Mouse (Mus musculus): ENCODE data around the gene Fbl. TPM values are rescaled to one million over a fixed set of nuclear protein-coding genes. Genes with fewer than 3 reads are reported as not detected.
"Not testable (repeated sequence)": the region's sequence is repeated elsewhere in the genome, so short reads cannot be mapped to it uniquely, and the experiment has no call there.

Fbl gene
- polyA plus RNA-seq, 1 experiment from 2014 or later, result 114 TPM

- H3K27me3 ChIP-seq; H3K9ac ChIP-seq; H3K4me1 ChIP-seq; H3K27ac ChIP-seq (replicated peaks); H3K4me2 ChIP-seq (replicated peaks); H3K36me3 ChIP-seq; ATAC-seq (ENCODE audit: insufficient number of reproducible peaks, low FRiP score, low TSS enrichment, low read depth); H3K9me3 ChIP-seq (replicated peaks); H3K4me3 ChIP-seq (replicated peaks): not testable (repeated sequence)
- 85% methylated on average over 20 of the region's 20 CpGs for WGBS
Observed at GRCm38 (mm10) chr7:28218951-28219740, 49.6 kb downstream of the Fbl start.

- H3K4me1 ChIP-seq; H3K9me3 ChIP-seq (replicated peaks); H3K4me3 ChIP-seq (replicated peaks); H3K27ac ChIP-seq (replicated peaks); H3K36me3 ChIP-seq; H3K9ac ChIP-seq; H3K27me3 ChIP-seq; ATAC-seq (ENCODE audit: insufficient number of reproducible peaks, low FRiP score, low TSS enrichment, low read depth); H3K4me2 ChIP-seq (replicated peaks): not testable (repeated sequence)
- 82% methylated on average over 4 of the region's 4 CpGs for WGBS
Observed at GRCm38 (mm10) chr7:28226836-28227235, 57.3 kb downstream of the Fbl start.

GRCm38 (mm10) chr7:28227421-28227820 is 57.9 kb downstream of the Fbl start:
- H3K27ac ChIP-seq (replicated peaks); H3K4me2 ChIP-seq (replicated peaks); H3K4me3 ChIP-seq (replicated peaks); H3K9me3 ChIP-seq (replicated peaks); ATAC-seq (ENCODE audit: insufficient number of reproducible peaks, low FRiP score, low TSS enrichment, low read depth); H3K9ac ChIP-seq; H3K27me3 ChIP-seq; H3K36me3 ChIP-seq; H3K4me1 ChIP-seq: not testable (repeated sequence)
- 83% methylated on average over 4 of the region's 4 CpGs for WGBS

Other genes starting within 250 kb of the Fbl start
- 7.5 and 8.1 TPM in 2 replicates for gene Zfp974, start 240.2 kb upstream of the Fbl start, polyA plus RNA-seq (2015; fragmentation: Nextera tagmentation; extraction: Ambion mirVana)
- 17.6 and 20.9 TPM in 2 replicates for gene Zfp780b, start 190.5 kb upstream of the Fbl start, polyA plus RNA-seq (2015; fragmentation: Nextera tagmentation; extraction: Ambion mirVana)
- 3.3 and 3.4 TPM in 2 replicates for gene Zfp850, start 155.6 kb upstream of the Fbl start, polyA plus RNA-seq (2015; fragmentation: Nextera tagmentation; extraction: Ambion mirVana)
- 288 and 301 TPM in 2 replicates for gene Psmc4, start 119.6 kb upstream of the Fbl start, polyA plus RNA-seq (2015; fragmentation: Nextera tagmentation; extraction: Ambion mirVana)
- 0.49 and 0.69 TPM in 2 replicates for gene Fcgbp, start 98.5 kb upstream of the Fbl start, polyA plus RNA-seq (2015; fragmentation: Nextera tagmentation; extraction: Ambion mirVana)
- gene 9530053A07Rik, start 40.2 kb upstream of the Fbl start, polyA plus RNA-seq (2015; fragmentation: Nextera tagmentation; extraction: Ambion mirVana), result 0.03 and 0.05 TPM in 2 replicates
- gene Dyrk1b, start 9.8 kb downstream of the Fbl start, polyA plus RNA-seq (2015; fragmentation: Nextera tagmentation; extraction: Ambion mirVana), result 14.9 and 15.2 TPM in 2 replicates
- gene Eid2, start 98.2 kb downstream of the Fbl start, polyA plus RNA-seq (2015; fragmentation: Nextera tagmentation; extraction: Ambion mirVana), result 3.8 and 5.5 TPM in 2 replicates
- gene Eid2b, start 108.0 kb downstream of the Fbl start, polyA plus RNA-seq (2015; fragmentation: Nextera tagmentation; extraction: Ambion mirVana), result 13.6 and 15.5 TPM in 2 replicates
- gene Selenov, start 121.5 kb downstream of the Fbl start, polyA plus RNA-seq (2015; fragmentation: Nextera tagmentation; extraction: Ambion mirVana), result 0.13 and 0.30 TPM in 2 replicates
- 2.0 and 2.4 TPM in 2 replicates for gene Dll3, start 132.5 kb downstream of the Fbl start, polyA plus RNA-seq (2015; fragmentation: Nextera tagmentation; extraction: Ambion mirVana)
- gene Timm50, start 142.4 kb downstream of the Fbl start, polyA plus RNA-seq (2015; fragmentation: Nextera tagmentation; extraction: Ambion mirVana), result 125 and 128 TPM in 2 replicates
- 93.3 and 98.8 TPM in 2 replicates for gene Supt5, start 169.0 kb downstream of the Fbl start, polyA plus RNA-seq (2015; fragmentation: Nextera tagmentation; extraction: Ambion mirVana)
- gene Rps16, start 180.9 kb downstream of the Fbl start, polyA plus RNA-seq (2015; fragmentation: Nextera tagmentation; extraction: Ambion mirVana), result 1,000 and 1,004 TPM in 2 replicates
- gene Plekhg2, start 202.9 kb downstream of the Fbl start, polyA plus RNA-seq (2015; fragmentation: Nextera tagmentation; extraction: Ambion mirVana), result 66.8 and 76.1 TPM in 2 replicates
- 20.2 and 23.5 TPM in 2 replicates for gene Zfp36, start 210.5 kb downstream of the Fbl start, polyA plus RNA-seq (2015; fragmentation: Nextera tagmentation; extraction: Ambion mirVana)
- 47.7 and 52.1 TPM in 2 replicates for gene Med29, start 223.0 kb downstream of the Fbl start, polyA plus RNA-seq (2015; fragmentation: Nextera tagmentation; extraction: Ambion mirVana)
- 78.9 and 84.9 TPM in 2 replicates for gene Paf1, start 223.2 kb downstream of the Fbl start, polyA plus RNA-seq (2015; fragmentation: Nextera tagmentation; extraction: Ambion mirVana)

All from embryonic facial prominence, embryonic 15.5 days (tissue).